Mouse (Mus musculus): Measurements from ENCODE around the gene Chrna1. TPM values are rescaled to one million over a fixed set of nuclear protein-coding genes. Genes with fewer than 3 reads are reported as not detected.
A peak's percentile ranks its signal among the peaks of the same experiment; 100 is the strongest.
"Not testable (repeated sequence)": the region's sequence is repeated elsewhere in the genome, so short reads cannot be mapped to it uniquely, and the experiment has no call there.

Gene Chrna1
- total and polyA plus RNA-seq, 2 experiments from 2014 or later = 0.05 TPM; not detected in 1

DNA sequence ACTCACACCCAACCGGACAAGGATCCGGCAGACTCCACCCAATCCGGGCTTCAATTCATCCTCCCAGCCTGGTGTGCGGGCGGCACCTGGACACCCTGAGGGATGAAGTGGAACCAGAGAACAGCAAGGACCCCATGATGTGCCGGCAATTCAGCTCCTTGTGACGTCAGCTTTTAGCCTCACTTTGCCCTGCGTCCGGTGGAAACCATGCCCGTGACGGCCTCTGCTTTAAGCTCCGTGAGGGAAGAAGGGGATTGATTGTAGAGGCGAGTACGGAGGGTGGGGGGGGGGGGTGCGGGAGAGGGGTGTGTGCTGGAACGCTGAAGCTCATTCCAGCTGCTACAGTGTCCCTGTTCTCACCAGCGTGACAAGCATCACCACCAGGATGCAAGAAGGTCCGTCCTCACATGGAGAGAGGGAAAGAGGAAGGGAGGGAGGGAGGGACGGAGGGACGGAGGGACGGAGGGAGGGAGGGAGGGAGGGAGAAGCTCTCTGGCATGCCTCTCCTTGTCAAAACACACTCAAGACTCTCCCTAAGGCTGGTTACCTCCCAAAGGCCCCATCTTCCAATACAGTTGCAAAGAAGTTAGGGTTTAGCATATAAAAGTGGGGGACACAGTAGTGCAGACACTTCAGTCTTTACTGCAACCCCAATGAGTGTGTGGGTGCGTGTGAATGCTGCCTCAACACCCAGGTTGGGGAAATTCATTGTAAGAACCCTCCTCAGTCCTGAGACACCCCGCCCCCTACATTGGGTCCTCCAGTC lies 19.1 kb downstream of the Chrna1 start:
- peak; percentile 55 for ATAC-seq (ENCODE audit: insufficient read depth, low read depth)
- TF ChIP-seq CTCF (IDR thresholded peaks at IDR 0.05; ENCODE audit: low read depth) (no peak), EP300 (IDR thresholded peaks at IDR 0.05; ENCODE audit: low read depth) (no peak)
- Histone ChIP-seq H3K9ac (replicated peaks; ENCODE audit: low read depth, low read length) (0 out of 2 replicates have a peak overlapping the region, but pooled peaks have one; percentile 15), H3K27ac (ENCODE audit: low read depth) (no peak overlapping the region), H3K36me3 (replicated peaks; ENCODE audit: control insufficient read depth, insufficient read depth, low read length) (no peaks in the 10 kb centered on the region), H3K9me3 (replicated peaks; ENCODE audit: control insufficient read depth, low read length) (no peaks in the 10 kb centered on the region), H3K4me1 (ENCODE audit: control insufficient read depth, insufficient read depth) (no peaks in the 10 kb centered on the region), H3K4me3 (ENCODE audit: low read depth, low read length) (peak overlapping the region; percentile 38), H3K27me3 (ENCODE audit: control insufficient read depth, insufficient read depth, low read length) (no peaks in the 10 kb centered on the region), H3K4me2 (ENCODE audit: low read depth, low read length) (peak overlapping the region; percentile 71)
- no peak for DNase-seq (ENCODE audit: low spot score)
- WGBS = 3% methylated on average over 22 of the region's 23 CpGs

DNA sequence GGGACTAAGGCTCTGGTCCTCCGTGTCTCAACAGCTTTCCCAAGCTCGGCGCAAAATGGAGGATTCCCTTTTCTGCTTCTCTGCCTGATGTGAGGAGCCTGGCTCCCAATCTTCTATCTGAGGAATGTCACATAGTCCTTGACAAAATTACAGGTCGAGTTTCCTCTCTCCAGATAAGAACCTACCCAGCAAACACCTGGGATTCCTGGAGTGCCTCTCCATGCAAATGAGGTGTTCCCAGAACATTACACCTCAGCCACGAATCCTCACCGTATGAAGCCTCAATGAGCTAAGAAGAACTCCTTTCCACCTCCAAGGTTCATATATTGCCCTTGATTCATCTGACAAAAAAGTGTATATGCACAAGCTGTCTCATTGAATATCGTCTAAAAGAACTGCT lies 19.7 kb downstream of the Chrna1 start:
- Histone ChIP-seq H3K27me3 (ENCODE audit: control insufficient read depth, insufficient read depth, low read length) (no peaks in the 10 kb centered on the region), H3K4me1 (ENCODE audit: control insufficient read depth, insufficient read depth) (no peaks in the 10 kb centered on the region), H3K9ac (replicated peaks; ENCODE audit: low read depth, low read length) (no peak overlapping the region), H3K27ac (ENCODE audit: low read depth) (no peak overlapping the region), H3K4me3 (ENCODE audit: low read depth, low read length) (peak overlapping the region; percentile 38), H3K36me3 (replicated peaks; ENCODE audit: control insufficient read depth, insufficient read depth, low read length) (no peaks in the 10 kb centered on the region), H3K9me3 (replicated peaks; ENCODE audit: control insufficient read depth, low read length) (no peaks in the 10 kb centered on the region), H3K4me2 (ENCODE audit: low read depth, low read length) (peak overlapping the region; percentile 71)
- no peak for TF ChIP-seq CTCF (IDR thresholded peaks at IDR 0.05; ENCODE audit: low read depth)
- TF ChIP-seq EP300 (IDR thresholded peaks at IDR 0.05; ENCODE audit: low read depth) = no peak
- 55% methylated on average over 7 of the region's 7 CpGs for WGBS
- ATAC-seq (ENCODE audit: insufficient read depth, low read depth) (no peak), DNase-seq (ENCODE audit: low spot score) (no peak)

DNA sequence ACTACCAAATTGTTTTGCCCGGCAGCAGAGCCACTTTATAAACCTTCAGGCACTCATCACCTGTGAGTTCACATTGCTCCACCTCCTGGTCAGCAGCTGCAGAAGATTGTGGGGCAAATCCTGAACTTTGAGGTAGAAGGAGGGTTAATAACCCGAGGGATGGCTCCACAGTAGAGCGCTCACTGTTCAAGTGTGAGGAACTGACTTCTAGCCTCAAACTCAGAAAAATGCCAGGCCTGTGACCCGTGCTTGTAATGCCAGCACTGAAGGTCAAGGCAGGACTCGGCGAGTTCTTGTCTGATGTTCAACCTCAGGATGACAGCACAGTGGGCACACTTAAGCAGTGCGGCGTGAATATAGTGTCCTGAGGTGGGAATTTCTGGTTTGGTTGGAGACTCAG lies 22.2 kb downstream of the Chrna1 start:
- no peaks in the 10 kb centered on the region for H3K4me1 ChIP-seq (ENCODE audit: control insufficient read depth, insufficient read depth)
- 67% methylated on average over 8 of the region's 8 CpGs for WGBS
- no peaks in the 10 kb centered on the region for H3K9me3 ChIP-seq (replicated peaks; ENCODE audit: control insufficient read depth, low read length)
- no peak overlapping the region for H3K27ac ChIP-seq (ENCODE audit: low read depth)
- no peaks in the 10 kb centered on the region for H3K36me3 ChIP-seq (replicated peaks; ENCODE audit: control insufficient read depth, insufficient read depth, low read length)
- no peak overlapping the region for H3K4me3 ChIP-seq (ENCODE audit: low read depth, low read length)
- ATAC-seq (ENCODE audit: insufficient read depth, low read depth) = no peak
- TF ChIP-seq CTCF (IDR thresholded peaks at IDR 0.05; ENCODE audit: low read depth) = no peak
- no peak overlapping the region for H3K4me2 ChIP-seq (ENCODE audit: low read depth, low read length)
- no peak overlapping the region for H3K9ac ChIP-seq (replicated peaks; ENCODE audit: low read depth, low read length)
- H3K27me3 ChIP-seq (ENCODE audit: control insufficient read depth, insufficient read depth, low read length) = no peaks in the 10 kb centered on the region
- no peak for DNase-seq (ENCODE audit: low spot score)

DNA sequence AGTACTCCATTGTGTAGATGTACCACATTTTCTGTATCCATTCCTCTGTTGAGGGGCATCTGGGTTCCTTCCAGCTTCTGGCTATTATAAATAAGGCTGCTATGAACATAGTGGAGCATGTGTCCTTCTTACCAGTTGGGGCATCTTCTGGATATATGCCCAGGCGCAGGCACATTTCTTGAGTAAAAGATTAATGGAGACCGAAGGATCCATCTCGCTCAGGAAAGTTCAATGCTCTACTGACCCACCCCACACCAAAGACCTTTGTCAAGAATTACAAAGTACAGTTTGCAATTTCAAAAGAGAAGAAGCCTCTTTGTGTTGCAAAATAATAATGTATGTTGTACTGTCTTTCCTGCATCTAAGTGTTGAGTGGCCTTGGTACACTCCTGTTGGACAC lies 23.1 kb downstream of the Chrna1 start:
- WGBS = 92% methylated on average over 3 of the region's 3 CpGs
- not testable (repeated sequence) for H3K27ac ChIP-seq (ENCODE audit: low read depth); H3K4me2 ChIP-seq (ENCODE audit: low read depth, low read length); H3K4me1 ChIP-seq (ENCODE audit: control insufficient read depth, insufficient read depth); ATAC-seq (ENCODE audit: insufficient read depth, low read depth); H3K9me3 ChIP-seq (replicated peaks; ENCODE audit: control insufficient read depth, low read length); H3K9ac ChIP-seq (replicated peaks; ENCODE audit: low read depth, low read length); DNase-seq (ENCODE audit: low spot score); H3K36me3 ChIP-seq (replicated peaks; ENCODE audit: control insufficient read depth, insufficient read depth, low read length); H3K27me3 ChIP-seq (ENCODE audit: control insufficient read depth, insufficient read depth, low read length); H3K4me3 ChIP-seq (ENCODE audit: low read depth, low read length)

DNA sequence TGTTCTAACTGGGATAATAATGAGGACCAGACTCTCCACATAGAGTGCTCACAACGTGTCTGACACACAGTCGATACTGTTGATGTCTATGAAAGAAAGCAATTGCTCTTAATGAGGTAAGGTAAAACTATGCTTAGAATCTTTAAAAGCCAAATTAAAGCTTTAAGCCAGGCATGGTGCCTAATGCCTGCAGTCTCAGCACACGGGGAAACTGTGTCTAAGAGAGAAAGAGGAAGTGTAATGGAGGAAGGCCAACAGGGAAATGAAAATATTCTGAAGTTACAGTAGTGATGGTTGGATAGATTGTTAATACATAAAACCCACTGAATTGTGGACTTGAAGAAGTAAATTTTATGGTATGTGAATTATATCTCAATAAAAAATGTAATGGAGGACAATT lies 25.7 kb downstream of the Chrna1 start:
- H3K4me1 ChIP-seq (ENCODE audit: control insufficient read depth, insufficient read depth) = no peaks in the 10 kb centered on the region
- WGBS = 72% methylated on average over 3 of the region's 3 CpGs
- no peak overlapping the region for H3K27ac ChIP-seq (ENCODE audit: low read depth)
- DNase-seq (ENCODE audit: low spot score) (no peak), ATAC-seq (ENCODE audit: insufficient read depth, low read depth) (no peak)
- no peak overlapping the region for H3K4me3 ChIP-seq (ENCODE audit: low read depth, low read length)
- no peaks in the 10 kb centered on the region for H3K36me3 ChIP-seq (replicated peaks; ENCODE audit: control insufficient read depth, insufficient read depth, low read length)
- no peaks in the 10 kb centered on the region for H3K27me3 ChIP-seq (ENCODE audit: control insufficient read depth, insufficient read depth, low read length)
- H3K9me3 ChIP-seq (replicated peaks; ENCODE audit: control insufficient read depth, low read length) = no peaks in the 10 kb centered on the region
- TF ChIP-seq EP300 (IDR thresholded peaks at IDR 0.05; ENCODE audit: low read depth) (no peak), CTCF (IDR thresholded peaks at IDR 0.05; ENCODE audit: low read depth) (no peak)
- H3K4me2 ChIP-seq (ENCODE audit: low read depth, low read length) = no peak overlapping the region
- H3K9ac ChIP-seq (replicated peaks; ENCODE audit: low read depth, low read length) = no peak overlapping the region

DNA sequence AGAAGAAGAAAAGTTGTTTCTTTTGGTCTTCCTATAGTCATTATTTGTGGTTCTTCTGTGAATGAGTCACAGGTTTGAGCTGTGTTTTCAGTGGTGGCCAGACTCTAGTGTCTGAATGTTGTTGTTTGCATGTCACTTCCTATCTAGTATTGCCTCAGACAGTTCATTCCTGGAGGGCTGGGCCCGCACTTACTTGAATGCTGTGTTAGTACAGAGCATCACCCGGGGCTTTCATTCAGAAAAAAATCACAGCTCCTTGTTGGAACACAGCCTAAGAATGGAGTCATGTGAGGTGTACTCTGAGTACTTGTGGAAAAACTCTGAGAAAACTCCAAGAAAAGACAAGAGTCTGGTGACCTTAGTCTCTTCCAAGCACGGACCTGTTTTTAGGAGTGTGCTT lies 27.2 kb downstream of the Chrna1 start:
- Histone ChIP-seq H3K9me3 (replicated peaks; ENCODE audit: control insufficient read depth, low read length) (no peaks in the 10 kb centered on the region), H3K4me1 (ENCODE audit: control insufficient read depth, insufficient read depth) (no peaks in the 10 kb centered on the region)
- 68% methylated on average over 3 of the region's 3 CpGs for WGBS

More for the DNA sequence above, 27.2 kb downstream of the Chrna1 start:
- Histone ChIP-seq H3K27me3 (ENCODE audit: control insufficient read depth, insufficient read depth, low read length) (no peaks in the 10 kb centered on the region), H3K27ac (ENCODE audit: low read depth) (no peak overlapping the region), H3K9ac (replicated peaks; ENCODE audit: low read depth, low read length) (no peak overlapping the region), H3K4me3 (ENCODE audit: low read depth, low read length) (no peak overlapping the region), H3K36me3 (replicated peaks; ENCODE audit: control insufficient read depth, insufficient read depth, low read length) (no peaks in the 10 kb centered on the region), H3K4me2 (ENCODE audit: low read depth, low read length) (no peak overlapping the region)
- no peak for TF ChIP-seq CTCF (IDR thresholded peaks at IDR 0.05; ENCODE audit: low read depth)
- TF ChIP-seq EP300 (IDR thresholded peaks at IDR 0.05; ENCODE audit: low read depth) = no peak
- ATAC-seq (ENCODE audit: insufficient read depth, low read depth) (no peak), DNase-seq (ENCODE audit: low spot score) (no peak)
